Mouse (Mus musculus) heart, postnatal 36 days (tissue): Measurements from ENCODE around the gene Taf9b. TPM values are rescaled to one million over a fixed set of nuclear protein-coding genes. Genes with fewer than 3 reads are reported as not detected.
"Not testable (repeated sequence)": the region's sequence is repeated elsewhere in the genome, so short reads cannot be mapped to it uniquely, and the experiment has no call there.

Experiments
- DNase-seq, 2 experiments: peaks; one replicate each; pipeline ENCODE4 v3.0.0; 2021 to 2022
- intact Hi-C: fragments of 180-260 bp; cut with DNase I; formaldehyde crosslinking; loops from one replicate; pipeline ENCODE4 v1.15.1; 2025
- total RNA-seq, 2 experiments: library from RNA; stranded (reverse); gene quantifications; 2 replicates each; pipeline ENCODE4 v1.2.3; 2021

Taf9b gene
- total RNA-seq, result 10 to 100 TPM in 1 of 2 experiments, 1 to 10 TPM in 1; 7.7 to 10.3 TPM

- DNase-seq, result no peak
- intact Hi-C loops, result no loop called here
Measured at GRCm38 (mm10) chrX:106221058-106221457, at the start of gene Taf9b. Gene Taf9b, minus strand, starts transcription at chrX:106221158.

GRCm38 (mm10) chrX:106255276-106255675 is 34.3 kb upstream of the Taf9b start, which contains the start of gene Fnd3c2:
Gene Fnd3c2, minus strand, starts transcription at chrX:106255376.
- no peak for DNase-seq
- intact Hi-C loops, result no loop called here

GRCm38 (mm10) chrX:106219171-106220032 is 1.6 kb downstream of the Taf9b start:
- intact Hi-C loops, result no loop called here
- DNase-seq, result peak; percentile 63 to 67

GRCm38 (mm10) chrX:106209100-106209499 is 11.9 kb downstream of the Taf9b start:
- no peak for DNase-seq
- intact Hi-C loops, result no loop called here

GRCm38 (mm10) chrX:106198904-106199303 is 22.1 kb downstream of the Taf9b start:
- DNase-seq, result no peak
- intact Hi-C loops, result no loop called here

- intact Hi-C loops, result no loop called here
- DNase-seq, result no peak
Measured at GRCm38 (mm10) chrX:106197308-106197707, 23.6 kb downstream of the Taf9b start.

GRCm38 (mm10) chrX:106194361-106194760 is 26.6 kb downstream of the Taf9b start:
- intact Hi-C loops, DNase-seq: not testable (repeated sequence)

GRCm38 (mm10) chrX:106190091-106190490 is 30.9 kb downstream of the Taf9b start:
- DNase-seq, result no peak
- intact Hi-C loops, result no loop called here

- intact Hi-C loops, result loop anchor here (5.0 to 10.0 kb wide), 2 partner anchors 162 to 265 kb away; partner anchors contain the start of genes Atp7a and Atrx
- no peak for DNase-seq
Measured at GRCm38 (mm10) chrX:106189356-106189755, 31.6 kb downstream of the Taf9b start.

- intact Hi-C loops, result loop anchor here (5.0 to 10.0 kb wide), 2 partner anchors 160 to 263 kb away; partner anchors contain the start of genes Atp7a and Atrx
Measured at GRCm38 (mm10) chrX:106187737-106188136, 33.2 kb downstream of the Taf9b start.

GRCm38 (mm10) chrX:106186713-106187649 is 34.0 kb downstream of the Taf9b start, which contains the start of gene Pgk1:
Gene Pgk1, plus strand, starts transcription at chrX:106187100.
- intact Hi-C loops, result loop anchor here (5.0 to 10.0 kb wide), 2 partner anchors 160 to 262 kb away; partner anchors contain the start of genes Atp7a and Atrx

More at GRCm38 (mm10) chrX:106187737-106188136, 33.2 kb downstream of the Taf9b start:
- peak in 1 of 2 experiments; percentile 2 for DNase-seq

GRCm38 (mm10) chrX:106185706-106186105 is 35.3 kb downstream of the Taf9b start:
- no peak for DNase-seq
- intact Hi-C loops, result loop anchor here (5.0 to 10.0 kb wide), 2 partner anchors 158 to 261 kb away; partner anchors contain the start of genes Atp7a and Atrx

More at GRCm38 (mm10) chrX:106186713-106187649, 34.0 kb downstream of the Taf9b start, which contains the start of gene Pgk1:
- peak; percentile 74 to 85 for DNase-seq

- intact Hi-C loops, result loop anchor here (10.0 kb wide), 1 partner anchor 259 kb away; the partner anchor contains the start of gene Atrx
- DNase-seq, result no peak
Measured at GRCm38 (mm10) chrX:106184279-106184678, 36.7 kb downstream of the Taf9b start.

GRCm38 (mm10) chrX:106176331-106176730 is 44.6 kb downstream of the Taf9b start:
- intact Hi-C loops, result no loop called here
- no peak for DNase-seq

- DNase-seq, result no peak
- intact Hi-C loops, result loop anchor here (2.0 to 5.0 kb wide), 2 partner anchors 65 to 145 kb away; partner anchors contain the start of gene Atp7a
Measured at GRCm38 (mm10) chrX:106171853-106172154, 49.2 kb downstream of the Taf9b start.

- intact Hi-C loops, result loop anchor here (2.0 to 5.0 kb wide), 2 partner anchors 64 to 144 kb away; partner anchors contain the start of gene Atp7a
- DNase-seq, result peak; percentile 53 to 68
Measured at GRCm38 (mm10) chrX:106171106-106171852, 49.7 kb downstream of the Taf9b start.

- DNase-seq, result no peak
- intact Hi-C loops, result loop anchor here (1.0 kb wide), 1 partner anchor 139 kb away; no protein-coding TSS in a partner anchor
Measured at GRCm38 (mm10) chrX:106165089-106165488, 55.9 kb downstream of the Taf9b start.

- intact Hi-C loops, result no loop called here
- no peak for DNase-seq
Measured at GRCm38 (mm10) chrX:106164555-106164954, 56.4 kb downstream of the Taf9b start.

GRCm38 (mm10) chrX:106163995-106164394 is 57.0 kb downstream of the Taf9b start:
- DNase-seq, result no peak
- intact Hi-C loops, result no loop called here
